Mouse (Mus musculus) embryonic fibroblast, embryonic 13.5 days (primary cell): ENCODE measurements around the gene Bahd1.

Experiments used
- CTCF ChIP-seq: IDR thresholded peaks from 2 replicates; pipeline ENCODE4 v1.5.1; 2011; ENCODE audit warnings: mild to moderate bottlenecking, control low read depth, low read length, moderate library complexity, borderline replicate concordance; ENCODE audit not compliant: insufficient read depth
- POLR2A ChIP-seq: IDR thresholded peaks from 2 replicates; pipeline ENCODE4 v1.6.1; 2011; ENCODE audit warnings: low read depth, mild to moderate bottlenecking, control low read depth, low read length, moderate library complexity

DNA sequence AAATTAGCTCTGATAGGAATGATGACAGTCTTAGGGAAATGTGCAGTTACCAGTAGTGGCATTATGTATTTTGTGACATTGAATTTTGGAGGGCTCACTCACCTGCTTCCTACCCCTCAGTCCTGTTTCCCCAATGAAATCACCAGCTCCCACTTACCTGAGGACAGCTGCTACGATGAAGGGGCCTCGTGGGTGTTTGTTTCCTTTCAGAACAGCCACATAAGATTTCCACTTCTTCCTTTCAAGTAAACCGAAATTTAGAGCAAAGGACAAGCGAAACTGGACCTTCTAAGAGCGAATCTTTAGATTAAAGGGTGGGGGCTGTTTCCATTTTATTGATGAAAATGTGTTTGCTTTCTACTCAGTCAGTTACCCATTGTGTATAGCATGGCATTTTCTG, 71.9 kb downstream of the Bahd1 start:
- TF ChIP-seq CTCF (no peak), POLR2A (no peak)
